ENCODE assay signal across 8 mouse cellular contexts in genomic region chr4:111719776-111720661, GRCm38 (mm10). TPM values are rescaled to one million over a fixed set of nuclear protein-coding genes. Genes with fewer than 3 reads are reported as not detected.
DNase-seq lines count a peak whose midpoint lies in the region; ATAC-seq and TF ChIP-seq lines count a peak whose summit lies in the region.

TSS of gene Spata6 (plus strand) at chr4:111719984.

- peak within 1 kb of the TSS; percentile 75 for H3K4me2 ChIP-seq in forebrain, embryonic 11.5 days (ENCODE audit: low read depth, low read length, severe bottlenecking)
- H3K4me2 ChIP-seq in heart, embryonic 15.5 days = peak within 1 kb of the TSS; percentile 65
- peak within 1 kb of the TSS; percentile 65 for H3K4me2 ChIP-seq in liver, embryonic 14.5 days (ENCODE audit: low read depth)
- H3K4me2 ChIP-seq in stomach, embryonic 15.5 days = peak within 1 kb of the TSS; percentile 69

- TF ChIP-seq CTCF in liver, embryonic 14.5 days (IDR thresholded peaks at IDR 0.05; ENCODE audit: low read depth) = no peak

- no peak for TF ChIP-seq EP300 in liver, embryonic 14.5 days (IDR thresholded peaks at IDR 0.05; ENCODE audit: low read depth)

- DNase-seq in c-Kit-positive CD71-positive TER-119-negative erythroid progenitor cells, embryonic 14.5 days (ENCODE audit: low read depth) = peak; percentile 79
- peak; percentile 95 for DNase-seq in forebrain, embryonic 11.5 days (ENCODE audit: low spot score)
- DNase-seq in kidney, postnatal 25 days = peak; percentile 95 to 96
- DNase-seq in liver, embryonic 14.5 days (ENCODE audit: low read depth in 3 of 3, low spot score in 3 of 3) = peak; percentile 62 to 78 (median 63)
- peak; percentile 90 for DNase-seq in neural tube, embryonic 10.5 days (ENCODE audit: extremely low spot score, low spot score)

- no peaks in the 10 kb centered on the region for H3K27me3 ChIP-seq in forebrain, embryonic 11.5 days (ENCODE audit: control insufficient read depth, insufficient read depth, low read length)
- no peaks in the 10 kb centered on the region for H3K27me3 ChIP-seq in heart, embryonic 15.5 days
- no peaks in the 10 kb centered on the region for H3K27me3 ChIP-seq in liver, embryonic 14.5 days (ENCODE audit: control insufficient read depth, insufficient read depth, low read length)
- no peaks in the 10 kb centered on the region for H3K27me3 ChIP-seq in stomach, embryonic 15.5 days (replicated peaks)

- peak within 1 kb of the TSS; percentile 81 for H3K4me3 ChIP-seq in forebrain, embryonic 11.5 days (ENCODE audit: low read depth, low read length)
- H3K4me3 ChIP-seq in heart, embryonic 15.5 days = peak within 1 kb of the TSS; percentile 75
- peak within 1 kb of the TSS; percentile 62 for H3K4me3 ChIP-seq in liver, embryonic 14.5 days (ENCODE audit: insufficient read depth in 1 of 2, low read depth in 2 of 2, low read length in 2 of 2)
- H3K4me3 ChIP-seq in stomach, embryonic 15.5 days (replicated peaks) = peak within 1 kb of the TSS; percentile 80

- H3K27ac ChIP-seq in forebrain, embryonic 11.5 days (ENCODE audit: low read depth, low read length) = 0 out of 2 replicates have a peak within 1 kb of the TSS, but pooled peaks have one; percentile 12
- H3K27ac ChIP-seq in heart, embryonic 15.5 days = peak within 1 kb of the TSS; percentile 74
- H3K27ac ChIP-seq in liver, embryonic 14.5 days = no peak within 1 kb of the TSS
- H3K27ac ChIP-seq in stomach, embryonic 15.5 days = peak within 1 kb of the TSS; percentile 73

- H3K4me1 ChIP-seq in forebrain, embryonic 11.5 days (replicated peaks; ENCODE audit: control insufficient read depth, insufficient read depth, low read length) = peaks cover 3% of the 10 kb centered on the region; the same call in 1 of the 2 replicates
- H3K4me1 ChIP-seq in heart, embryonic 15.5 days (replicated peaks) = no peaks in the 10 kb centered on the region; the same call in 1 of the 2 replicates
- peaks cover 0 to 5% of the 10 kb centered on the region in 2 experiments; a peak in 1 of 4 replicates for H3K4me1 ChIP-seq in liver, embryonic 14.5 days (replicated peaks; ENCODE audit: control insufficient read depth in 2 of 2, insufficient read depth in 2 of 2, low read length in 1 of 2)
- H3K4me1 ChIP-seq in stomach, embryonic 15.5 days = peaks cover 11% of the 10 kb centered on the region; the same call in 1 of the 2 replicates

- peak within 1 kb of the TSS; percentile 77 for H3K9ac ChIP-seq in forebrain, embryonic 11.5 days (ENCODE audit: low read length)
- H3K9ac ChIP-seq in heart, embryonic 15.5 days = peak within 1 kb of the TSS; percentile 61
- peak within 1 kb of the TSS; percentile 34 for H3K9ac ChIP-seq in liver, embryonic 14.5 days (replicated peaks)
- peak within 1 kb of the TSS; percentile 81 for H3K9ac ChIP-seq in stomach, embryonic 15.5 days

- no peaks in the 10 kb centered on the region for H3K36me3 ChIP-seq in forebrain, embryonic 11.5 days (ENCODE audit: control insufficient read depth, insufficient read depth, low read length)
- H3K36me3 ChIP-seq in heart, embryonic 15.5 days = no peaks in the 10 kb centered on the region
- no peaks in the 10 kb centered on the region for H3K36me3 ChIP-seq in liver, embryonic 14.5 days (replicated peaks; ENCODE audit: control insufficient read depth, insufficient read depth, low read depth)
- H3K36me3 ChIP-seq in stomach, embryonic 15.5 days = no peaks in the 10 kb centered on the region

- H3K9me3 ChIP-seq in forebrain, embryonic 11.5 days (ENCODE audit: control insufficient read depth, low read length) = no peaks in the 10 kb centered on the region
- H3K9me3 ChIP-seq in heart, embryonic 15.5 days (replicated peaks) = no peaks in the 10 kb centered on the region
- H3K9me3 ChIP-seq in liver, embryonic 14.5 days (ENCODE audit: control insufficient read depth, low read length) = no peaks in the 10 kb centered on the region
- no peaks in the 10 kb centered on the region for H3K9me3 ChIP-seq in stomach, embryonic 15.5 days

- under 1% methylated on average over 50 of the region's 50 CpGs for WGBS in forebrain, embryonic 11.5 days
- WGBS in heart, embryonic 15.5 days = under 1% methylated on average over 50 of the region's 50 CpGs
- 1% methylated on average over 45 of the region's 50 CpGs for whole genome bisulfite sequencing in liver, embryonic 14.5 days (ENCODE audit: insufficient replicate concordance)
- WGBS in stomach, embryonic 15.5 days = under 1% methylated on average over 50 of the region's 50 CpGs

- ATAC-seq in CD4-positive, CD25-positive, alpha-beta regulatory T cell, adult 4 months = peak; percentile 77
- ATAC-seq in forebrain, embryonic 11.5 days (replicated peaks; ENCODE audit: low FRiP score) = peak; percentile 99
- peak; percentile 95 for ATAC-seq in heart, embryonic 15.5 days (replicated peaks; ENCODE audit: insufficient number of reproducible peaks, insufficient read depth, low FRiP score, low read depth)
- peak; percentile 98 for ATAC-seq in liver, embryonic 14.5 days (ENCODE audit: insufficient read depth)
- peak; percentile 96 for ATAC-seq in stomach, embryonic 15.5 days (ENCODE audit: insufficient read depth, low FRiP score, low read depth)

RNA-seq across cellular contexts. Expression of gene Spata6, which starts in this region (rescaled TPM):
- polyA plus RNA-seq in CD4-positive, CD25-positive, alpha-beta regulatory T cell, adult 4 months (2017; shearing (Covaris generic)) = 10 to 100 TPM; 21.0 to 25.4 TPM
- 30.5 and 32.9 TPM in 2 replicates for polyA plus RNA-seq in forebrain, embryonic 11.5 days (2014; fragmentation: Nextera tagmentation; extraction: Ambion mirVana)
- polyA plus RNA-seq in heart, embryonic 15.5 days (2015; fragmentation: Nextera tagmentation; extraction: Ambion mirVana) = 18.5 and 22.1 TPM in 2 replicates
- polyA plus RNA-seq in liver, embryonic 14.5 days (2012; rRNA removed) = 1.5 TPM in 2 replicates
- 2.7 and 3.7 TPM in 2 replicates for polyA plus RNA-seq in liver, embryonic 14.5 days (2014; fragmentation: Nextera tagmentation; extraction: Ambion mirVana)
- polyA plus RNA-seq in stomach, embryonic 15.5 days (2015; fragmentation: Nextera tagmentation; extraction: Ambion mirVana) = 23.2 and 23.6 TPM in 2 replicates
